Mouse (Mus musculus): ENCODE data around the gene Fgfr3.

DNA sequence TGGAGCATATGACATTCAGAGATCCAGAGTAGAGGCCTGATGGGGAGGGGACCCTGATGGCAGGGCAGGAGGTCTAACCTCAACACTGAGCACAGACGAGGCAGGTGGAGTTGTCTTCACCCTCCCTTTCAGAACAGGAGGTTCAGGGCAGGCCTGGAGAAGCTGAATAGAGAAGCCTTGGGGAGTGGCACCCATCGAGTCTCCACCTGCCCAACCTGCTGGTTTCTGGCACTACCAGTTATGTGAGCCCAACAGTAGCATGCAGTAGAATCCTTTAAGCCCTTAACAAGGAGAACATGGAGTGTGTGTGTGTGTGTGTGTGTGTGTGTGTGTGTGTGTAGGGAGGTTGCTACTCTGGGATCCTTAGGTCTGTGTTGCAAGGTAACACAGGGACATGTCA, 8.9 kb upstream of the Fgfr3 start:
- TF ChIP-seq FLI1 (IDR thresholded peaks at IDR 0.05; ENCODE audit: low read length) (no peak), GATA1 (IDR thresholded peaks at IDR 0.05; ENCODE audit: borderline replicate concordance, low read length) (no peak)

All from megakaryocyte, embryonic 14.5 days (primary cell).